Mouse (Mus musculus): ENCODE measurements at regions not wholly inside any gene's neighbourhood (a gene's known extent, or its start where the extent isn't known, plus 50 kb on each side); places are given as distances from the start of the nearest gene placed in this dataset.

DNA sequence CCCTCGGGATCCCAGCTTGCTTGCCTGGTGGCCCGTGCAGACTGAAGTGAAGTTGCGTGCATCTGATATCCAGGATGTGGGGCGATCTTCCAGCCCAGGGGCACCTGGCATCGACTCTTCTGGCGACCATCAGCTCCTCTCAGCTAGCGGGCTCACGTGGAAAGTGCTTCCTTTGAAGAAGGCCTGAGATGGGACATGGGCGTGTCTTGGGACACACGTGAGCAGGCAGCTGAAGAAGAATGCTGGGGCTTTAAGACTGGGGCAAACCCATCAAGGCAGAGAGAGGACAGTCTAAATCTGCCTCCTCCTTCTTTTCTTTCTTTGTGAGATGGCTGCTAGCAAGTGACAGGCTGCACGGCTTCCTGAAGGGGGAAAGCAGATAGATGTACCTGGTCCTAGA, 142.3 kb upstream of the Mrps10 start:
- DNase-seq (ENCODE audit: inconsistent ontology term), result no peak

DNA sequence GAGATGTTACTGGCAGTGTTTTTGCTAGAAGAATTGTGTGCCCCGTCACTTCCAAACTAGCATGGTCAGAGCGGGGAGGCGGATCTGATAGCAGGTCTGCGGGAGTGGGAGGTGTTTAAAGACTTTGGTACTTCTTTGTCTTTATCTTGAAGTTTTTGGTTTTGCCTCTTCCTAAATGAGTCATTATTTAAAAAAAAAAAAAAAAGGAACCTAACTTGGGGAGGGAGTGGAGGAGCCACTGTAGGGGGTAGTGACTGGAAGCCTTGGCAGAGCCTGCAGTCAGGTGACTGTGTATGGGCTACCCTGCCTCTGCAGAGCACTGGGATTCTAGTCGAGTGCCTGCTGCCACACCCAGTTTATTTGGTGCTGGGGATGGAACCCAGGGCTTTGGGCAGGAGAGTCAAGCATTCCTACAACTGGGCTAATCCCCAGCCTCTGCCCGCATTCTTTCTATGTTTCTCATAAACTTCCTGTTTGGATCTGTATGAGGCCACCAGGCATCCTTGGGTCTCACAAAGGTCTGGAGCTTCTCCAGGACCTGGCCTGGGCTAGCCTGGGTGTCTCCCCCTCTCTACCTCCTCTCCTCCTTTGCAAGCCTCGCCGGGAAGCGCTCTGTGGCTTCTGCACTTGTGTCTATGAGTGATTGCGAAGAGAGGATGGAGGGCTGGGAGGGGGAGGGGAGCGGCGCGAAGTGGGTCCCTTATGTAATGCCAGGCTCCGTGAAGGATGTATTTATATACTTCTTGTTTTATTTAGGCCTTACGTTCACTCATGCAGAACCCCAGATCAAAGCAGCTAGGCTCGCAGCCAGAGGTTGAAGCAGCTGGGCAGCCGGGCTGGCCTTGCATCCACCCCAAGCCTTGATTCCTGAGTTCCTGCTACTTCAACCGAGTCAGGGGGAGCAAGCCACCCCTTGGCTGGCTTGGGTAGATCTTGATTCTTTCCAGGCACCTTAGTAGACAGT, 143.1 kb upstream of the Mrps10 start:
- peak; percentile 27 for DNase-seq (ENCODE audit: inconsistent ontology term)

- no peak for DNase-seq (ENCODE audit: inconsistent ontology term)
Measured at GRCm38 (mm10) chr17:47221068-47221796, 147.5 kb upstream of the Mrps10 start.

- no peak for DNase-seq (ENCODE audit: inconsistent ontology term)
Measured at GRCm38 (mm10) chr17:47219846-47220245, 148.8 kb upstream of the Mrps10 start.

DNA sequence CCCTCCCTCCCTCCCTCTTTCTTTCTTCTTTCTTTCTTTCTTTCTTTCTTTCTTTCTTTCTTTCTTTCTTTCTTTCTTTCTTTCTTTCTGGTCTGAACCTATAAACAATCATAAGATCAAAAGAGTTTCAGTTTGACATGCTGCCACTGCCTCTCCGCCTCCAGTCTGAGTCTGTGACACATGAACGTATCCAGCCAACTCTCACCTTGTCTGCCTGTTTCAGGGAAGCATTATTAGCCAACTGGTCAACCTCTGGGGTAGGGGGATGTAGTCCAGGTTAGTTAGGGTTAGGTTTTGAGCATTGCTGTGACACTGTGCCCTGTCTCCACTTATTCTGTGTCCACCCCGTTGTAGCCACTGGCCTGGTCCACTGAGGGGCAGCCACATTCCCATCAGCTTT, 152.2 kb upstream of the Mrps10 start:
- no peak for DNase-seq (ENCODE audit: inconsistent ontology term)

- DNase-seq (ENCODE audit: inconsistent ontology term), result no peak
Measured at GRCm38 (mm10) chr17:47215841-47216240, 152.8 kb upstream of the Mrps10 start.

GRCm38 (mm10) chr17:47214111-47214510, 154.6 kb upstream of the Mrps10 start:
- DNase-seq (ENCODE audit: inconsistent ontology term), result no peak

DNA sequence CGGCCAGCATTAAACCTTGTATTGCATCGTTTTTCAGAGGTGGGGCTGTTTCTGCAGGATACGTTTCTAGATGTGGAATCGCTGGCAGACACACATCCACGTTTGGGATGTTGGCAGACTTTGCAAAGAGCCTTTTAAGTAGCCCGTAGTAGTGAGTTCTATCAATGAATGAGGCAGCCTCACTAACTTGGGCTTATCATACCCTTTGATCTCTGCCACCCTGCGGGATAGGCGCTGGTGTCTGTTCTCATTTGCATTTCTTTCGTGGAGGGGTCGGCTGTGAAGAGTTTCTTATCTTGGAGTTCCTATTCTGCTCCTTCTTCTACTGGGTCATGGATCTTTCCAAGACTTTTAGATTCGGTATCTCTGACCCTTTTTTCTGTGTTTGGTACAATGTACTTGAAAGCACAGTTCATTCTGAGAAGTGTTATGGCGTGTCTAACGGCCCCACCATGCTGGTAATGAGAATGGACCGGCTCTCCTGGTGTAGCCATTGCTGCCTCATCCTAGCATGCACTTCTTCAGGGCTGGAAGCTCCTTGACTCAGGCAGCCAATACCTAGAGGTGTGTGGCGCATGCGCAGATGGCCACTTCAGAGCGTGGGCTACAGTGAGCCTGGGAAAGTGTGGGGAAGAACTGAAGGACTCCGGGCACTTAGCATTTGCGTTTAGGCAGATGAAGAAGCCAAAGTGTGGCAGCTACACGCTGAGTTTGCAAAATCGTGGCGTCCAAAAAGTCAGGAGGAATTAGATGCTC, 158.1 kb upstream of the Mrps10 start:
- no peak for DNase-seq (ENCODE audit: inconsistent ontology term)

GRCm38 (mm10) chr17:47208886-47209585, 159.7 kb upstream of the Mrps10 start:
- DNase-seq (ENCODE audit: inconsistent ontology term), result no peak

GRCm38 (mm10) chr17:47207471-47207870, 161.2 kb upstream of the Mrps10 start:
- no peak for DNase-seq (ENCODE audit: inconsistent ontology term)

DNA sequence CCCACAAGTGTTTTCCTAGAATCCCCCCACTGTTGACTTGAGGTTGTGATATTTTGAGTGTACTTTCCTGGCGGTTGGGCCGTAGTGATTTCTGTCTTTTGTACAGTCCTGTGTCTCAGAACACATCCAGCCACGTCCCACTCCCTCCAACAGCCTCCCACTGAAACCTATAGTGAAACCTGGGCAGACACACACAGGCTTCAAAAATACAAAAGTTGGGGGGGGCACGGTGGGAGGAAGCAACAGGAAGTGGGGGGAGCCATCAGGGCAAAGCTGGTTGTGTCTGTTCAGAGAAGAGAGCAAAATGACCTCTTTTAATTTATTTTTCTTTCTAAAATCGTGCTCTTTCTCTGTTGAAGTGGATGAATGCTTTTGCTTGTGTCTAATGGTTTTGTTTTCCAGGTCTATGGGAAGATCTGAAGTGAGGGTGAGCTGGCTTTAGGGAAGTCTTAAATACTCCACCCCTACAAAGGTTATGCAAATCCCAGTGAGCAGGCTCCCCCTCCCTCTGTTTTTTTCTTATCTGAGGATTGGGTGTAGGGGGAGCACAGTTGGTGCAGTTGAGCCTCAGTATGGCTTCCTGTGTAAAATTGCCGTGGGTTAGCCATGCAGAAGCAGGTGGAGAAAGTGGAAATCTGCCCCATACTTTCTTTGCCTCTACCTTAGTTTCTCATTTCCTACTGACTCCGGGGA, 164.1 kb upstream of the Mrps10 start:
- DNase-seq (ENCODE audit: inconsistent ontology term), result no peak

- DNase-seq (ENCODE audit: inconsistent ontology term), result no peak
Measured at GRCm38 (mm10) chr17:47199206-47199605, 169.5 kb upstream of the Mrps10 start.

DNA sequence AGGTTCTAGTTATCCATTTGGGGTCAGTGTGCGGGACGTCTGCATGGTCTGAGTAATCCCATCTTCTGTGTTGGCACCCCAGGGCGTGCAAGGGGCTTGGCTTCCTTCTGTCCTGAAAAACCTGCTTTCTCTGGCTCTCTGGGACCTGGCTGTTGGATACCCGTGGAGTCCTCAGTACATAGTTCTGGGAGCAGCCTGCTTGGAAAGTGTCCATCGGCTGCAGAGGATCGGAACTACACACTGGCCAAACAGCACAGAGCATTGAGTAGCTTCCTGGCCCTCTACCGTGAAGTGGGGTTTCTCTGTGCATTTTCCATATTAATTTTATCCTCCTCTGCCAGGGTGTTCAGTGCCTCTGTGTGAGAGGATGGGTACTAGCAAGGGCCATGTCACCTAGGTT, 170.7 kb upstream of the Mrps10 start:
- DNase-seq (ENCODE audit: inconsistent ontology term), result no peak

- no peak for DNase-seq (ENCODE audit: inconsistent ontology term)
Measured at GRCm38 (mm10) chr17:47196992-47197391, 171.7 kb upstream of the Mrps10 start.

- no peak for DNase-seq (ENCODE audit: inconsistent ontology term)
Measured at GRCm38 (mm10) chr17:47195981-47196380, 172.7 kb upstream of the Mrps10 start.

DNA sequence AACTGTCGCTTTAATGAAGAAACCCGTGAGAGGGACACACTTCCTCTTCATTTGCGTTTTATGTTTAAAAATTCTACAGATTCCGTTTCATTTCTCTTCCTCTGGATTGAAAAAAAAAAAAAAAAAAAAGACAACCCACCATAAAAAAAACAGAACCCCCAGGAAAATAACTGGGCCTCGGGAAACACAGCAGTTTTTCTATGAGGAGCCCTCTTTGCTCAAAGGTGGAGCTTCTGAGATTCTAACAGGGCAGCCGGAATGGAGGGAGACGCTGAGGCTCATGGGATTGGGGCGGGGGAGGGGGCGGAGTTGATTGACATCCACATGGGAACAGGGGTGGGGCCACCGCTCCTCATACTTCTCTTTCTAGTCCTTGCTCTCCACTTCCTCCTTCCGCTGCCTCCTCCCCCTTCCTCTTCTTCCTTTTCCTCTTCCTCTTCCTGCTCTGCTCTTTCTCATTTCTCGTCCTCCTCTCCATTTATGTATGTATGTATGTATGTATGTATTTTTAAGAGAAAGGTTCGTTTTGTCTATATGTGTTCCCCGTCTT, 174.1 kb upstream of the Mrps10 start:
- no peak for DNase-seq (ENCODE audit: inconsistent ontology term)

GRCm38 (mm10) chr17:47191416-47191815, 177.3 kb upstream of the Mrps10 start:
- DNase-seq (ENCODE audit: inconsistent ontology term), result no peak

DNA sequence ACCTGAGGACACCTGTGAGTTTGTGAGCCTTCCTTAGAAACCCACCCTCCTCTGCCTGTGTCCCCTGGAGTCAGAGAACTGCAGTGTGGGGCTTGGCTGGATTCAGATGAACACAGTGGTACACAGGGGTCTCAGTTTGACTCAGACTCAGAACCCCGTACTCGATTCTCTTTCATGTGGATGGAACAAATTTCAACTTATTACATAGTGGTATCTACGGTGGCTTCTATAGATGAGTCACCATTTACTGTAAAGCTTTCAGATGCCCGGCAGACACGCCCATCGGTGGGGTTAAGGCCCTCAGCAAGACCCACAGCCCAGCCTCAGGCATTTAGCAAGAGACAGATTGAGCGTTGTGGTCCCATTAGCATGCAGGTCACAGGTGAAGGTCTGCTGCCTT, 178.9 kb upstream of the Mrps10 start:
- no peak for DNase-seq (ENCODE audit: inconsistent ontology term)

GRCm38 (mm10) chr17:47184148-47184547, 173.8 kb upstream of the Ubr2 start:
- no peak for DNase-seq (ENCODE audit: inconsistent ontology term)

DNA sequence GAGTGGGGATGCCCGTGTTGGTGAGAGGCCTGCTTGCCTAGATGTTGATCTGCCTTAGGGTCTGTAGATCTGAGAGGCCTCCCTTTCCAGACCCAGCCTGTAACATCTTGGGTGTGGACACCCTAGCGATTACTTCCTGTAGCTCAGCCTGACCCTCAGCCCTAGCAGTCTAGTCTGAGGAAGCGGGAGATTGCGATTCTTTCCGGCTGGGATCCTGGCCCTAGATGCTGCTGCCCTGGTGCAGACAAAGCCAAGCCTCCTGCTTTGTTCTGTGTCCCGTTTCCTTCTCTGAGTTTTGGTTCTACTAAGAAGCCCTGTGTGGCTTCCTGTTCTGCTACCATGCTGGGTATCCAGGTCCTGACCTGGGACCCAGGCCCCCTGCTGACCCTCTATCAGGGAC, 171.8 kb upstream of the Ubr2 start:
- no peak for DNase-seq (ENCODE audit: inconsistent ontology term)

- DNase-seq (ENCODE audit: inconsistent ontology term), result no peak
Measured at GRCm38 (mm10) chr17:47179410-47179809, 169.1 kb upstream of the Ubr2 start.
